Mouse (Mus musculus): ENCODE measurements around the gene Mettl7a2.

DNA sequence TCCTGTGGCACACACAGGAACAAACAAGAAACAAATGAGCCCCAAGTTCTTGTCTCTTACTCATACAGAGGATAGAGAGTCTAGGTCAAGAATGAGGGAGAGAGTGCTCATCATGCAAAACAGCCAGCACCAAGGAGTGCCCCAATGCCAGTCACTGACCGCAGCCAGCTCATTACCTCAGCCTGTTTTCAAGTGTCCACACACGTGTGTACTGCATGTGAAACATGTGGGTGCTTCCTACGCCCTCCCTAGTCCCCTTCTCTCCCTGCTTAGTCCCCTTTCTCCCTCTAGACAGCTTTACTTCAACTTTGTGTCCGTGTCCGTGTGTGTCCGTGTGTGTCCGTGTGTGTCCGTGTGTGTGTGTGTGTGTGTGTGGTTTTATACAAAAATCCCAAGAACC is 26.7 kb downstream of the Mettl7a2 start:
- TF ChIP-seq CTCF (IDR thresholded peaks at IDR 0.05; ENCODE audit: low read depth) = no peak
- TF ChIP-seq EP300 (IDR thresholded peaks at IDR 0.05; ENCODE audit: low read depth) = no peak
